Mouse (Mus musculus) lung, embryonic 16.5 days (tissue): Measurements from ENCODE around the gene Pias4. TPM values are rescaled to one million over a fixed set of nuclear protein-coding genes. Genes with fewer than 3 reads are reported as not detected.
"Not testable (repeated sequence)": the region's sequence is repeated elsewhere in the genome, so short reads cannot be mapped to it uniquely, and the experiment has no call there.

Experiments used
- ATAC-seq: fragments of 200-750 bp; cut with Nextera tagmentation; 2 replicates; pipeline ENCODE4 v1.8.0; 2017; ENCODE audit warnings: low read depth, mild to moderate bottlenecking, moderate library complexity
- H3K27ac ChIP-seq: fragments of 300-500 bp; sonication (generic); 2 replicates; pipeline ENCODE4 v1.5.1; 2014; ENCODE audit warnings: mild to moderate bottlenecking, control low read depth, low read length
- H3K27me3 ChIP-seq: fragments of 300-500 bp; sonication (generic); 2 replicates; pipeline ENCODE4 v1.6.1; 2014; ENCODE audit warnings: low read depth, low read length, mixed read lengths; ENCODE audit not compliant: control insufficient read depth, insufficient read depth
- H3K36me3 ChIP-seq: fragments of 300-500 bp; sonication (generic); 2 replicates; pipeline ENCODE4 v1.6.1; 2014; ENCODE audit warnings: low read length; ENCODE audit not compliant: control insufficient read depth, insufficient read depth
- H3K4me1 ChIP-seq: fragments of 300-500 bp; sonication (generic); replicated peaks from 2 replicates; pipeline ENCODE4 v1.6.1; 2014; ENCODE audit warnings: low read length, mixed read lengths; ENCODE audit not compliant: control insufficient read depth, insufficient read depth
- H3K4me2 ChIP-seq: fragments of 300-500 bp; sonication (generic); 2 replicates; pipeline ENCODE4 v1.6.1; 2014; ENCODE audit warnings: low read depth, low read length, control low read depth
- H3K4me3 ChIP-seq: fragments of 300-500 bp; sonication (generic); 2 replicates; pipeline ENCODE4 v1.5.1; 2014; ENCODE audit warnings: mild to moderate bottlenecking, low read length, control low read depth
- H3K9ac ChIP-seq: fragments of 300-500 bp; sonication (generic); 2 replicates; pipeline ENCODE4 v1.6.1; 2014; ENCODE audit warnings: low read length, control low read depth
- H3K9me3 ChIP-seq: fragments of 300-500 bp; sonication (generic); 2 replicates; pipeline ENCODE4 v1.6.1; 2016; ENCODE audit warnings: low read length; ENCODE audit not compliant: control insufficient read depth
- WGBS: fragments of 180-500 bp; shearing (Covaris S2); extraction: QIAGEN DNeasy Blood & Tissue Kit; methylation state at CpG from one replicate; pipeline ENCODE4 v1.1.7; 2014; 5-methylcytosine and 5-hydroxymethylcytosine counted together
- polyA plus RNA-seq: library from polyadenylated mRNA; unstranded; fragments of >200 nt; fragmentation: Nextera tagmentation; extraction: Ambion mirVana; gene quantifications from 2 replicates; pipeline ENCODE4 v1.2.1, GENCODE M21; 2015

Pias4 gene
- polyA plus RNA-seq, 1 experiment from 2014 or later, result 41.8 TPM

DNA sequence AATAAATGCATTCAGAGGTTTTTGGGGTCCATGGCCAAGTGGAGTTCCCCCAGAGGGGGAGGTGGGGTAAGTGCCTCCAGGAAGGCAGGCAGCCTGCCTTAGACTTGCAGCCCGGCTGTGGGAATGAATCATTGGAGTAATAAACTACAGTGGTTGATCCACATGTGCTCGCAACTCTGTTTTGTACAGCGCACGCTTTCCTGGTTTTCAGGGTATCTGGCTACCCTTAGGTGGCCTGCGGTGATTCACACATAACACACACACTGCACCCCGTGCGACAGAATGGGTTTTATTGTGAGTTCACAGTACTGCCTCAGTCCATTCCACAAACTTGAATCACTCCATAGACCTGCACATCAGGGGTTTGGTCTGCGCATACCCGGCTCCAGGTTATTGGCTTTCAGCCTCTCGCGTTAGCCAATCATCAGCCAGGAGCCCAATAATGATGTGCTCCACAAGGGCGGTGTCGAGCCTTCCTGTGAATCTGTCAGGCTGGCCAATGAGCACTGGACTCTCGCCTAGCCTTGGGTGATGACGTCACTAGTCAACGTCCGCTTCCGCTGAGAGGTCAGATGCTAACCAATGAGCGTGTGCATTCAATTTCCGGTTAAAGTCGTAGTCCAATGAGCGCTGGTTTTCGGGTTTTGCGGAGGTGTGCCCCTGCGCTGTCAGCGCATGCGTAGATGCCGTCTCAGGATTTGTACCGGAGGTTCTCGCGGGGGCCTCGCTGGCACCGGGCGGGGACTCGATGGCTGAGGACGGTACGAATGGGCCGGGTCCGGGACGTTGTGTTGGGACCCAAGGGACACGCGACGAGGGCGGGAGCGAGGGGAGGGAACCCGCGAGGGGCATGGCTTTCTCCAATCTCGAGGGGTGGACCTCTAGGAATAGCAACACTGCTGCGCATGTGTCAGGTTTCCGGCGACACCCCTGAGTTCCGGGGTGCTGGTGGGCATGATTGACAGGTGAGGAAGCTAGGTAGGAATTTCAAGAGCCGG, 14.9 kb upstream of the Pias4 start, which contains the start of gene Dapk3:
Dapk3 (plus strand) TSS at position 670 of the 998 bp plus-strand sequence.
- Histone ChIP-seq H3K9me3 (no peaks in the 10 kb centered on the region), H3K4me2 (peak within 1 kb of the TSS; percentile 60), H3K4me3 (peak within 1 kb of the TSS; percentile 69), H3K9ac (peak within 1 kb of the TSS; percentile 78), H3K27ac (peak within 1 kb of the TSS; percentile 93), H3K36me3 (peaks cover 59% of the 10 kb centered on the region), H3K4me1 (peaks cover 37% of the 10 kb centered on the region), H3K27me3 (no peaks in the 10 kb centered on the region)
- ATAC-seq, result peak; percentile 94
- WGBS, result 4% methylated on average over 53 of the region's 53 CpGs

DNA sequence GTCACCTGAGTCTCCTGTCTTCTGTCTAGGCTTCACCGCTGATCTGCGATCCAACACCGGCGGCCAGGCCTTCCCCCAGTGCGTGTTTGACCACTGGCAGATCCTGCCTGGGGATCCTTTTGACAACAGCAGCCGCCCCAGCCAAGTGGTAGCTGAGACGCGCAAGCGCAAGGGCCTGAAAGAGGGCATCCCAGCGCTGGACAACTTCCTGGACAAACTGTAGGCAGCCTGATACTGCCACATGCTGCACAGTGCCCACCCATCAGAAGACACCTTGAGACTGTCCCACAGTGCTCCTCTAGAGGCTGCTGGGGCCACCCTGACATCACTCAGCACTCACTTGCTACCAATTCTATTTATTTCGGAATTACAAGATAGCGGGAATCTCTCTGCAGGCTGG, 14.1 kb upstream of the Pias4 start:
- not testable (repeated sequence) for H3K9ac ChIP-seq, ATAC-seq, H3K27ac ChIP-seq, H3K27me3 ChIP-seq, H3K4me3 ChIP-seq, H3K9me3 ChIP-seq, H3K4me2 ChIP-seq
- peaks cover 59% of the 10 kb centered on the region for H3K36me3 ChIP-seq
- WGBS, result 67% methylated on average over 12 of the region's 12 CpGs
- peaks cover 38% of the 10 kb centered on the region for H3K4me1 ChIP-seq

DNA sequence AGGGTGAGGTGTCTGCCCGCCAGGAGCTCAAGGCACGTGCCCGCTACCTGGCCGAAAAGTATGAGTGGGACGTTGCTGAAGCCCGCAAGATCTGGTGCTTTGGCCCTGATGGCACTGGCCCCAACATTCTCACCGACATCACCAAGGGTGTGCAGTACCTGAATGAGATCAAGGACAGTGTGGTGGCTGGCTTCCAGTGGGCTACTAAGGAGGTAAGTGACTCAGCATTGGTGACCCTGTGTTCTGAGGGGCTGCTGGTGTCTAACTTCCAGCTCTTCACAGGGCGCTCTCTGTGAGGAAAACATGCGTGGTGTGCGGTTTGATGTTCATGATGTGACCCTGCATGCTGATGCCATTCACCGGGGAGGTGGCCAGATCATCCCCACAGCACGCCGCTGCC, 13.2 kb upstream of the Pias4 start:
- H3K4me1 ChIP-seq, result peaks cover 39% of the 10 kb centered on the region
- H3K9ac ChIP-seq, result no peak overlapping the region
- H3K9me3 ChIP-seq, result no peaks in the 10 kb centered on the region
- peaks cover 56% of the 10 kb centered on the region for H3K36me3 ChIP-seq
- 90% methylated on average over 13 of the region's 13 CpGs for WGBS
- H3K27ac ChIP-seq, result no peak overlapping the region
- no peaks in the 10 kb centered on the region for H3K27me3 ChIP-seq
- no peak overlapping the region for H3K4me3 ChIP-seq
- ATAC-seq, result no peak
- H3K4me2 ChIP-seq, result no peak overlapping the region

DNA sequence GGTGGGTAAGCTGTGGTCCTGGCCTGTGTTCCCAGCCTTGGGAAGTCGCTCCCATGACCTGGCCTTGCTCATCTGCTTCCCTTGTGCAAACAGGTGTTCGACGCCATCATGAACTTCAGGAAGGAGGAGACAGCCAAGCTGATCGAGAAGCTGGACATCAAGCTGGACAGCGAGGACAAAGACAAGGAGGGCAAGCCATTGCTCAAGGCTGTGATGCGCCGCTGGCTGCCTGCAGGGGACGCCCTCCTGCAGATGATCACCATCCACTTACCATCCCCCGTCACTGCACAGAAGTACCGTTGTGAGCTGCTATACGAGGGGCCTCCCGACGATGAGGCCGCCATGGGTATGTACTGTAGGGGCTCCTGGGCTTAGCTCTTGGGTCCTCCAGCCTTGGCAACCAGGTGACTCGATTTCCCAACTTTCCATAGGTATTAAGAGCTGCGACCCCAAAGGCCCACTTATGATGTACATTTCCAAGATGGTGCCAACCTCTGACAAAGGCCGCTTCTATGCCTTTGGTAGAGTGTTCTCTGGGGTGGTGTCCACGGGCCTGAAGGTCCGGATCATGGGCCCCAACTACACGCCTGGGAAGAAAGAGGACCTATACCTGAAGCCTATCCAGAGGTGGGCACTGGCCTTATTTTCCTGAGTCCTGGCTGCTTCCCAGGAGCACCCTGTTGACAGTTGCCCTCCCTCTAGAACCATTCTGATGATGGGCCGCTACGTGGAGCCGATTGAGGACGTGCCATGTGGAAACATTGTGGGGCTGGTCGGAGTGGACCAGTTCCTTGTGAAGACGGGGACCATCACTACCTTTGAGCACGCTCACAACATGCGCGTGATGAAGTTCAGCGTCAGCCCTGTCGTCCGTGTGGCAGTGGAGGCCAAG, 12.0 kb upstream of the Pias4 start:
- no peak overlapping the region for H3K27ac ChIP-seq
- no peaks in the 10 kb centered on the region for H3K27me3 ChIP-seq
- peaks cover 51% of the 10 kb centered on the region for H3K36me3 ChIP-seq
- ATAC-seq, result no peak
- peaks cover 41% of the 10 kb centered on the region for H3K4me1 ChIP-seq
- WGBS, result 84% methylated on average over 32 of the region's 32 CpGs
- H3K9me3 ChIP-seq, result no peaks in the 10 kb centered on the region
- no peak overlapping the region for H3K4me3 ChIP-seq
- H3K9ac ChIP-seq, result no peak overlapping the region
- H3K4me2 ChIP-seq, result no peak overlapping the region

DNA sequence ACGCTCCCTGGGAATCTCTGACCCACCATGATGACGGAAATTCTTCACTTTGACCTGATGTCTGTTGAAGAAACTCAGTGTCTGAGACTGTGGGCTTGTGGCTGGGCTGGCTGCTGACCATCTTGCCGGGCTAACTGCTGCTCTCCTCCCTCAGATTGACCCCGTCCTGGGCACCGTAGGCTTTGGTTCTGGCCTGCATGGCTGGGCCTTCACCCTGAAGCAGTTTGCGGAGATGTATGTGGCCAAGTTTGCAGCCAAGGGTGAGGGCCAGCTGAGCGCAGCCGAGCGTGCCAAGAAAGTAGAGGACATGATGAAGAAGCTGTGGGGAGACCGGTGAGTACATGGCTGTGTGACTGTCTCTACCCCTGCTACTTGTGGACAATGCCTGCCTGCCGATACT, 11.2 kb upstream of the Pias4 start:
- H3K4me1 ChIP-seq, result peaks cover 38% of the 10 kb centered on the region
- peaks cover 50% of the 10 kb centered on the region for H3K36me3 ChIP-seq
- H3K27ac ChIP-seq, result no peak overlapping the region
- H3K9me3 ChIP-seq, result no peaks in the 10 kb centered on the region
- H3K9ac ChIP-seq, result no peak overlapping the region
- no peak overlapping the region for H3K4me3 ChIP-seq
- H3K4me2 ChIP-seq, result no peak overlapping the region
- H3K27me3 ChIP-seq, result no peaks in the 10 kb centered on the region
- 87% methylated on average over 11 of the region's 11 CpGs for WGBS
- ATAC-seq, result no peak

DNA sequence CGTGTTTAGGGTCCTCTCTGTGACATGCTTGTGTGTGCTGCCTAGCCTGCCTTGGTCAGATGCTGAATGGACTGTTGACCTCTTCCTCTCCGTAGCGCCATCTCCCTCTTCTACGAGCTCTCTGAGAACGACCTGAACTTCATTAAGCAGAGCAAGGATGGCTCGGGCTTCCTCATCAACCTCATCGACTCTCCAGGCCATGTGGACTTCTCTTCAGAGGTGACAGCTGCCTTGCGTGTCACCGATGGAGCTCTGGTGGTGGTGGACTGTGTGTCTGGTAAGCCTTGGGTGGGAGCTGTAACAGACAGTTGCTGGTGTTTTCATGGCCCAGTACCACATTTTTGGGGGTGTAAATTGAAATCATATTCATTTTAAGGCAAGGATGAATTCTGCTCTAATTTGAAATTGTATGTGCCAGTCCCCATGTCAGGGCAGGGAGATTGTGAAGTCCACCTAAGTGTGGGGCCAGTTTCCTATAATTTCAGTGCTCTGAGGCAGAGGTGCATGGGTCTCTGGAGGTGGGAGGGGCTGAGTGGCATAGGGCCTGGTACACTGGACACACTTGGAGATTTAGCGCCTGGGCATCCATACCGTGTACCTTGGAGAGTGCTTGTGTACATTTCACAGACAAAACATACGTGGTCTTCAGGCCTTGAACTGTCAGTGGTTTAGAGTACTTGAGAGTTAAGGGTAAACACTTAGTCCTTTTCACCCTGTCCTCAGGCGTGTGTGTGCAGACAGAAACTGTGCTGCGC, 10.4 kb upstream of the Pias4 start:
- Histone ChIP-seq H3K27me3 (no peaks in the 10 kb centered on the region), H3K4me3 (peak overlapping the region; percentile 81), H3K9me3 (no peaks in the 10 kb centered on the region), H3K4me2 (peak overlapping the region; percentile 90), H3K4me1 (peaks cover 38% of the 10 kb centered on the region), H3K36me3 (peaks cover 50% of the 10 kb centered on the region), H3K27ac (no peak overlapping the region), H3K9ac (peak overlapping the region; percentile 96)
- 40% methylated on average over 14 of the region's 14 CpGs for WGBS
- no peak for ATAC-seq

DNA sequence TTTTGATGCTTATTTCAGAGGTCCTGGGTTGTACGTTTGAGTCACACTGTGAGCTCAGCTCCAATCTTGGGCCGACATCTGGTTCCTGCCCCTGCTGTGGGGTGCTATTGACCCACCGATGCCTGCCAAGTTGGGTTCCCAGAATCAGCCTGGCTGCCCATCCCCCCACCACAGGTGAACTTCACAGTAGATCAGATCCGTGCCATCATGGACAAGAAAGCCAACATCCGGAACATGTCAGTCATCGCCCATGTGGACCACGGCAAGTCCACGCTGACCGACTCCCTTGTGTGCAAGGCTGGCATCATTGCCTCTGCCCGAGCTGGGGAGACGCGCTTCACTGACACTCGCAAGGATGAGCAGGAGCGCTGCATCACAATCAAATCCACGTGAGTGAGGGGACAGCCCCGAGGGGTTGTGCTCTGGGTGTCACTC, 9.8 kb upstream of the Pias4 start:
- Histone ChIP-seq H3K27ac (peak overlapping the region; percentile 87), H3K4me1 (peaks cover 38% of the 10 kb centered on the region), H3K9me3 (no peaks in the 10 kb centered on the region), H3K4me3 (peak overlapping the region; percentile 81), H3K36me3 (peaks cover 50% of the 10 kb centered on the region), H3K27me3 (no peaks in the 10 kb centered on the region), H3K9ac (peak overlapping the region; percentile 96), H3K4me2 (peak overlapping the region; percentile 90)
- WGBS, result 6% methylated on average over 16 of the region's 16 CpGs
- no peak for ATAC-seq

DNA sequence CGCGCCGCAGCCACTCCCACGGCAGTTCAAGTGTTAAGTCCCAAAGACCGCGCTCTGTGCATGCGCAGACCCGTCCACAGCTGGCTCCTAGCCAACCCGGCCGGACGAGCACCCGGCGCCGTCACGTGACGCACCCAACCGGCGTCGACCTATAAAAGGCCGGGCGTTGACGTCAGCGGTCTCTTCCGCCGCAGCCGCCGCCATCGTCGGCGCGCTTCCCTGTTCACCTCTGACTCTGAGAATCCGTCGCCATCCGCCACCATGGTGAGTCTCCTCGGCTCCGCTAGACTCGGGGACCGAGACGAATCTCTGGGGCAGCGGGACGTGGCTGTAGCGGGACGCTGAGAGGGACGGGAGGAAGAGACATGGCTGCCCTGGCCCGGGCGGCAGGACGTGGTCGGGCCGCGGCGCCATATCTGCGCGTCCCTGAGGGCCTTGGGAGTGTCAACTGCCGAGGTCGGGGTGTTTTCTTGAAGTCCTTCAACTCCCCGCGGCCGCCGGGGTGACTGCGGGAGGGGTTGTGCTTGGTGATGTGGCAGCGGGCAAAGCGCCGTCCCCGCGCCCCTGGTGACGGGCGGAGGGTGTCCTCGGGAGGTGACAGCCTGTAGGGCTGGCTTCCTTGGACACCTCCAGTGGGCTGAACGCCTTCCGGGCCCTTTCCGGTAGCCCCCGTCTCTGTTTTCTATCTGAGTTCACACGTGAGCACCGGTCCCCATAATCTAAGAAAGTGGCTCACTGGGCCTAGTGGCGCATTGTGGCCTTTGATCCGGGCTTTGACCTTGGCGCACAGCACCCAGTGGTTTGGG, 8.9 kb upstream of the Pias4 start, which contains the start of gene Eef2:
Eef2 (plus strand) TSS at position 166 of the 806 bp plus-strand sequence.
- peak; percentile 87 for ATAC-seq
- Histone ChIP-seq H3K9me3 (no peaks in the 10 kb centered on the region), H3K27me3 (no peaks in the 10 kb centered on the region), H3K4me1 (peaks cover 36% of the 10 kb centered on the region), H3K4me2 (peak within 1 kb of the TSS; percentile 90), H3K36me3 (peaks cover 41% of the 10 kb centered on the region), H3K27ac (peak within 1 kb of the TSS; percentile 87), H3K9ac (peak within 1 kb of the TSS; percentile 96), H3K4me3 (peak within 1 kb of the TSS; percentile 81)
- WGBS, result 0% methylated on average over 75 of the region's 77 CpGs
